Mouse (Mus musculus) cerebral cortex, adult 2 months (tissue): ENCODE measurements around the gene Mrgbp.

Experiments used
- WGBS: fragments of 180-500 bp; shearing (Covaris S2); methylation state at CpG from one replicate; pipeline ENCODE4 v1.1.7; 2018; 5-methylcytosine and 5-hydroxymethylcytosine counted together

Gene Mrgbp

DNA sequence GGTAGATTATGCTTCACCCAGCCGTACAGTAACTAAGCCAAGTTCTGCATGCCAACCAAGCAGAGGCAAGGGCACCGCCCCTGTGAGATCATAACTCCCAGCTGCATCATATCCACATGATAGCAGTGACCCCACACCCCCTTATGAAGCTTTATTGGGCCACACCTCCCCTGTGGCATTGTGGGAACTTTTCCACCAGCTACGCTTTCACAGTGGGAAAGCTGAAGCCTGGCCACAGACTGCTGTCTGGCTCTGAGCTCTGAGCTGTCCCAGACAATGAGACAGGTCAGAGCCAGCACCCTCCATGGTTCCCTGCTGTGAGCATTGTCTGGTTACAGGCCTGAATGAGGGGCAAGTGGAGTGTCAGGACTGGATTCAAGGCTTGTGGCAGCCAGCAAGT, at the start of gene Mrgbp:
Mrgbp (plus strand) TSS at position 303 of the 400 bp plus-strand sequence.
- WGBS, result 71% methylated on average over 3 of the region's 3 CpGs

DNA sequence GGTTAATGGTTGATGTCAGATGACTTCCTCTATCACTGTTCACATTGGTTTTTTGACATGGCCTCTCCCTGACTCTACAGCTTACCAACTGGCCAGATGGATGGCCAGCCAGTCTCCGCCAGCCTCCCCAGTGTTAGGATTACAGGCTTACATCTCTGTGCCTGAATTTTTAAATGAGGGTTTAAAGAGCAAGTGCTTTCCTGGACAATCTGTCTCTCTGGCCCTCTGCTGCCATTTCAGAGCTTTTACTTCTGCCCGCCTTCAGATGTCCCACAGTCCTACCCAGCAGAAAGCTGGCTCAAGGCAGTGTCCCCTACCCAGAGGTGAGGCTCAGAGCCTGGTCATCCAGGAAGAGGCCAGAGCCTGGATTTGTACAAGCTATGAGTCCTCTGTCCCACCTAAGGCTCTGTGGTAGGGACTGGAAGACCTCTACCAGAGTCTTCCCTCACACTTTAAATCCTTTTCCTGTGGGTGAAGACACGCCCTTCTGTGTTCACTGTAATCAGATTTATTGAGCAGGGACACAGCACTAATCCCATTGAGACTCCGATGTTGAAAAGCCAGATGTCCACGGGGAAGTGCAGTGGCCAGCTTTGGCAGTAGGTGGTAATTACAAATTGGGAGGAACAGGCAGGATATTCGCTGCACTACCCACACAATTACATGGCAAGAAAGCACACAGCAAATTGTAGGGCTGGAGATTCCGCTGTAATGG, 49.3 kb upstream of the Mrgbp start:
- 53% methylated on average over 7 of the region's 7 CpGs for WGBS

DNA sequence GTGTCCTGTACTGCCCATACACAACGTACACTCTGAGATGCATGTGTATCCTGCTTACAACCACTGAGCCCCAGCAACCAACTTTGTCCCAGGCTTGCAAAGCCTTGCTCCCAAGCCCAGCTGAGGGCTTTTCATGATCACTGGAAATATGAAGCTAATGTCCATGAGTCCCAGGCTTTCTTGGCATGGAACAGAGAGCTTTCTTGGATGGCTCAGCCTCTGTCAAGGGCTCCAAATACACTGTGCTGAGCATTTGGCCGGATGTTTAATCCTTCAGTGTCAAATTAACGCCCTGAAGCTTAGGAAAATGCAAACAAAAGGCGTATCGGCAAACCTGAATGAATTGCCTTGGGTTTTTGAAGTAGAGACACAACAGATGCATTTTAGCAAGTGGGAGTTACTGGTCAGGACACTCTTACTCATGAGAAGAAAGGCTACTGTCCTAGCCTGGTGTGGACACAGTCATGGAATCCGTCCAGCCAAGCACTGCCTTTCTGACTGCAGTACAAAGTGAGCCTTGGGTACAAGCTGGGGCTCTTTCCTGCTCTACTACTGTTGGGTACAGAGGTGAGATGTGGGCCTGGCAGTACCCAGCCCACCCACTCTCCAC, 48.6 kb upstream of the Mrgbp start:
- 54% methylated on average over 6 of the region's 6 CpGs for whole genome bisulfite sequencing

DNA sequence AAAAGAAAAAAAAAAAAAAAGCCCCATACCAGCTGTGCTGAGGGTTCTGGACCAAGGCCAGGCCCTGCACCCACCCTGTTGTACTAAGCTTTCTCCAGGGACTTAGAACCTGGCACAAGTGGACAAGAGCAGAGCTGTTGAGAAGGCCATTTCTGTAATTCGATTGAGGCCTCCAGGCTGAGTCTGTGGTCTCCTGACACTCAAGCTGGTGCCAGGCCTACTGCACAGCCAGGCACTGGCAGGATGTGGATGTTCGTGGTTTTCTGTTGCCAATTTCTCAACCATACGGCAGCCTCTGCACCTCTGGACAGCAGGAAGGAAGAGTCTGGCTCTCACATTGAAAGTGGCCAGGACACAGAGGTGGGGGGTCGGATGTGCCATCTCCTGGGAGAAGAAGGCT, 47.9 kb upstream of the Mrgbp start:
- WGBS, result 70% methylated on average over 4 of the region's 4 CpGs

DNA sequence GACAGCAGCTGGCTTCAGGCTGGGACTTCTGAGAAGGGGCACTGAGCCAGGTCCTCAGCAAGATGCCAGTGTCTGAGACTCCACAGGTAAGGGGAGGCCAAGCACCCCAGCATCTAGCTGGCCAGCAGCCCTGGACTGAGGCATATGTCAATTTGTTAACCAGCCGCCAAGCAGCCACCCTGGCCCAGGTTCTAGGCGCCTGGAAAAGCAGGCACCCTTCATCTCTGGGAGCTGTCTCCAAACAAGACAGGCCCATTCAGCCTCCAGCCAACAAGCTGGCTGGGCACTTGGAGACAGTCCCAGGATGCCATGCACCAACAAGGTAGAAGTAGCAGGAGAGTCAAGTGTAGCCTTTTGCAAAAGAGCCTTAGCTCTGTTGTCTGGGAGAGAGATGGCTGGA, 37.4 kb upstream of the Mrgbp start:
- WGBS, result 70% methylated on average over 2 of the region's 2 CpGs

DNA sequence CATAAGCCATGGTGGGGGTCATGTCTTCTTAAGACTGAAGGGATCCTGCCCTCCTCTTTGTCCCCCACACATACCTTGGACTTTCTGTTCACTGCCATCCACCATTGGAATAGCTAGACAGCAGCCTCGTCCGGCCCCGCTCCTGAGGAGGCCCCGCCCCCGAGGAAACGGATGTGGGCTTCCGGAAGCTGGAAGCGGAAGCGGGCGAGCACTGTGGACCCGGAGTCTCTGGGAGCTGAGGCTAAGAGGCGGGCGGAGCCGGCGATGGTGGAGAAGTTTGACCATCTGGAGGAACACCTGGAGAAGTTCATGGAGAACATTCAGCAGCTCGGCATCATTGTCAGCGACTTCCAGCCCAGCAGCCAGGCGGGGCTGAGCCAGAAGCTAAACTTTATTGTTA, 36.1 kb upstream of the Mrgbp start:
- 78% methylated on average over 18 of the region's 18 CpGs for WGBS

DNA sequence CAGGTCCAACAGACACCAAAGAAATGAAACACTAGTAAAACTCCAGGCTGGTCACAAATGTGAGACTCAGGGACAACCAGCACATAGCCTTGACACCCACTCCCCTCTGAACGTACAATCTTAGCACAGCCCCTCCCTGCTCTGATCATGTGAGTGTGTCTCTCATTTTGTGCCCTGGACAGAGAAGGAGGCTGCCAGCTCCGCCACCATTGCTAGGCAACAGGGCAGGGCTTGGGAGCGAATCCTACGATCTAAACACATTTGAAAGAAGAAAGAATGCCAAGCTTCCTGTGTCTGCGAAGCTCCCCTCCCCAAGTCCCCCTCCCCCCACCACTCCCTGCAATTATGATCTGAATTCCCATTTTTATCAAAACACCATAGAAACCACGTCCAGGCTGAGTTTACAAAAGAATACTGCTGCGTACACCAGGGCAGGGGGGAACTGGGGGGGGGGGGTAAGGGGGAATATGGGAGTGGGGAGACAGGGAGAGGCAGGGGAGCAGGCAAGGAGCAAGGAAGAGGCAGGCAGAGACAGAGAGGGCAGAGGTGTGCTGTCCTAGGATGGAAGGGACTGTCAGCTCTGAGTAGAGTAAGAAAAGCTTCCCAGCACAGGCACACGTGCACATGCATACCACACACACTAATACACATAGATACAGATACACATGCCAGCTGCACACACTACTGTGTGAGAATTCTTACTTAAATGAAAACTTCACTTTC, 33.6 kb upstream of the Mrgbp start:
- WGBS, result 14% methylated on average over 8 of the region's 8 CpGs

DNA sequence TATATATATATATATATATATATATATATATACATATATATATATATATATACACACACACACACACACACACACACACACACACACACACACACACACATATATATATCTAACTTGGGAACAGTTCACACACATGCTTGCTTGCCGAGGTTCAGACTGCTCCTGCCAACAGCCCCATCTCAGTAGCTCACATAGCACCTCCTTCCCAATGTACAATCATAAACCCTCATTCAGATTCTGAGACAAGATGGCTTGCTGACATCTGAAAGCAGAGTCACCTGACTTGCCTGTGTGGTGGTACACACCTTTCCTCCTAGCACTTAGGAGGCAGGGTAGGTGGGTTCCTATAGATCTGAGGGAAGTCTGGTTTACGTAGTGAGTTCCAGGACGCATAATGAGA, 28.8 kb upstream of the Mrgbp start:
- 39% methylated on average over 3 of the region's 3 CpGs for WGBS

DNA sequence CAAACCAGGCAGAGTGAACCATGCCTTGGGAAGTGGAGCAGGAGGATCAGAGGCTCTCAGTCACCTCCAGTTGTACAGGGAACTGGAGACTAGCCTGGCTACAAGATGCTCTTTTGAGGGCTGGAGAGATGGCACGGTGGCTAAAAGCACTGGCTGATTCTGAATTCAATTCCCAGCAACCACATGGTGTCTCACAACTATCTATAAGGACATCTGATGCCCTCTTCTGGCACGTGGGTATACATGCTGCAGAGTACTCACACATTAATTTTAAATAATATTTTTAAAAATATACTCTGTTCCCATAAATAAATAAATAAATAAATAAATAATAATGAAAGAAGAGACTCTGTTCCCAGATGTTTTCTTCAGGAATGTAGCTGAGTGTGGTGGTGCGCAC, 25.9 kb upstream of the Mrgbp start:
- 51% methylated on average over 3 of the region's 3 CpGs for WGBS

DNA sequence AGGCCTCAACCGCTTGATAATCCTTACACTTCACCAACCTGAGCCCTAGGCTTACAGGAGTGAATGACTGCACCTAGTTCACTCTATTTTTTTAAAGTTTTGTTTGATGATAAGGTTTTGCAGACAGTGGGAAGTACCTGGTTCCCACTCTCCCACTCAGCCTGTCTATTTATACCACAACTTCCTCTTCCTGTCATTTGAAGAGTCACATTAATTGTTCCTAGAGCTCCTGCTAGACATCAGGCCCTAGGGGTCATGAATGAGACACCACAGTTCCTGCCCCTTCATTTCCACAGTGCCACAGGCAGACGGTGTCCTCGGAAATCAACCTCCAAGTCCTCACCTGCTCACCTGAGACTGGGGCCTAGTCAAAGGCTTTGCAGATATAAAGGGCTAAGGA, 24.6 kb upstream of the Mrgbp start:
- WGBS, result 73% methylated on average over 3 of the region's 3 CpGs

DNA sequence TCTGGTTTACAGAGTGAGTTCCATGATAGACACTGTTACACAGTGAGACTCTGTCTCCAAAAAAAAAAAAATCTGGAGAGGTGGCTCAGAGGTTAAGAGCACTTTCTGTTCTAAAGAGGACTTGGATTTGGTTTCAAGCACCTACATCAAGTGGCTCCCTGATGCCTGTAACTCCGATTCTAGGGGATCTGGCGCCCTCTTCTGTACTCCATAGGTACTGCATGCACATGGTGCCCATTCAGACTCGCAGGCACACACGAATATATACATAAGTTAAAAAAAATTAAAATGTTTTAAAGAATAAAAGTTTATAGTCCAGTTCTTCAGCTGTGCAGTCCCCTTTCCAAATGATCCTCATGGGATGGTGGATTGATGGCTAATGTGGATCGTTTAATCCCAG, 20.9 kb upstream of the Mrgbp start:
- WGBS, result 52% methylated on average over 5 of the region's 5 CpGs

DNA sequence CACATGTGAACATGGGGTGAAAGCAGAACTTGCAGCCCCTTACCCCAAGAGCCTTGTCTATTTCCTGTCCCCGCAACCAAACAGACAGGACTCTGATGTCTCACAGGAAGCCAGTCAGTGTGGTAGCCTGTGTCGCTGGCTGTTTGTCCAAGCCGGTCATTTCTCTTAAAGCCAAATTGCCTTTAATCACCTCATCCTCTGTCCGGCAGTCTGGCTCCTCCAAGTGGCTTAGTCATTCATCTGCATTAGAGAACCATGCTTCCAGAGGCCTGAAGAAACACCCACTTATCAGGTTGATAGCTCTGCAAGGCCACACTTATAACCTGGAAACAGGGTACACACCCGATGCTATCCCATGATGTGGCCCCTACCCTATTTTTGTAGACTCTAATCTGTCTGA, 19.0 kb upstream of the Mrgbp start:
- WGBS, result 73% methylated on average over 5 of the region's 5 CpGs

DNA sequence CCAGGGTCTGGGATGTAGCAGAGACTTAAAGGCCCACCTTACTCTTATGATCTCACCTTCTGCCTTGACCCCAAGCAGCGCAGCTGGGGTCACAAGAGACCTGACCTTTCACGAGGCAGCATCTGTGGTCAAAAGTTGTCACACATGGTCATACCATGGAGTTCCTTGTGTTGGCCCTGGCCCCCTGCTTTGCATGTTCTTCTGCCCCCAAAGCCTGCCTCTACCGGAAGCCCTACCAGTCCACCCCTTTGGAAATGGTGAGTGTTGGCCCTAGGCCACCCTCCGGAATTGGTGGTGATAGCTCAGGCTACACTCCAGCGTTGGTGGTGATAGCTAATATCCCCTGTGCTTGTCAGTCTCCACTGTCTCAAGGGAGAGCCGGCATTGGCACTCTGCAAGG, 17.8 kb upstream of the Mrgbp start:
- 63% methylated on average over 6 of the region's 6 CpGs for WGBS

DNA sequence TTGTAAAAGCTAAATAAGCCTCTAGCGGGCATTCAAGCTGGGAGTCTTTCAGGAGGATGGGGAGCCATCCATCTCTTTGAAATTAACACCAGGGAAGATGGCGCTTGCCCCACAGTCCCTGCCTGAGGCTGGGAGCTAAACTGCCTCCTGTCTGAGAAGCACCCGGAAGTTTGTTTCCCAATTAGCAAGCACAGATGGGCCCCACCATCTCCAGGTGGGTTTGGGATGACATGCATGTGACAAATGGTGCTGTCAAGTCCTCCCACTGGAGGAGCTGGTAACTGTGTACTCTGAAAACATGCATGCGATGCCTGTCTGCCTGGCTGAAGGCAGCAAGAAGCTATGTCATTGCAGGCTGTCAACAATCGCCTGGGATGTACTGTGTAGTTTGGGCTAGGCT, 17.3 kb upstream of the Mrgbp start:
- 53% methylated on average over 5 of the region's 5 CpGs for WGBS

DNA sequence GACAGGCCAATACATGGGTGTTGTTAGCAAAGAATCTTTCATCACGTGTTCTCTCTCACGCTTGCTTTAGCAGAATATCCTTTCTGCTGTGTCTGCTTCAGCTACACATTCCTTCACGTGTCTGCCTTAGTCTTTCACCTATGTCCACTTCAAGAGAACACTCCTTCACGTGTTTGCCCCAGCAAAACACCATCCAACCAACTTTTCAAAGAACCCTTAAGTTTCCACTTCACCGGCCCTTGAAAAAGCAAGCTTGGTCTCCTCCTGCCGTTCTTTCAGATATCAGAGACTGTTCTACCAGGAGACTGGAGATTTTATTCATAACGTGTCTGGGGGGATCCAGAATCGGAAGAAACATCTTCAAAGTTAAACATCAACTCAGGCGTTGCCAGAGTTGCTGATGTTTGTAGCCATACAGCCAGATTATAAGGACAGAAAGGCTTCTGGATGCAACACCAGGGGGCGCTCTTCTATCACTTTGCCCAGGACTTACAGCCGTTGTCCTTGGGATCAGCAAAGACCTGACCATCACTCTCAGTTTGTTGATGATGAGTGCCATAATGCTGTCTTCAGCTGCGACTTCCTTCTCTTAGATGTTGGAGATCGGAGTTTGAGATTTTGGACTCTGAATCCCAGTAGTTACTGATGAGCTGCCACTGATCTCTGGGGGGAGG, 14.7 kb upstream of the Mrgbp start:
- 50% methylated on average over 13 of the region's 13 CpGs for WGBS

DNA sequence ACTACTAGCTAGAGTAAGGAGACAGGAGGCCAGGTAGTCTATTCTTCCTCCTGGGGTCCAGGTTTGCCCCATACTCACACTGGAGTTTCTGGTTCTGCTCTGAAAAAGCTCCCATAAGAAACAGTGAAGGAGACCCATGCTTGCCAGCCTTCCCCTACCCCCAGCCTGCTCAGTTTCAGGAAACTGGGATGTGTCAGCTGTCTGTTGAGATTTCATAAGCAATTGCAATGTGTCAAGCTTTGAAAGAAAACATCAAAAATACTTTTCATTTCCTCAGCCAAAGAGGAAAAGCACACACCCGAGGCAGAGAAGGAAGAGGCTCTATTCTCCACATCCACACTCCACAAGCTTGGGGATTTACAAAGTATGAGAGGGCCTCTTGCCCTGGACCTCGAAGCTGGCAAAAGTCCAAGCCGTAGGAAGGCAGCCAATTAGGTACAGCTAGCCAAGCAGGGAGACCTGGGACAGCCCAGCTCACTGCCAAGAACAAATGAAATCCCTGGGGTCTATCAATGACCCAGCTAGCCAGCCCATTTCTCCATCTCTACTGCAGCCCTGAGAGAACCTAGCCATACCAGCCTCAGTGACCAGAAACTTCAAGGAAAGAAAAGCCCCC, 12.0 kb upstream of the Mrgbp start:
- WGBS, result 23% methylated on average over 3 of the region's 3 CpGs

DNA sequence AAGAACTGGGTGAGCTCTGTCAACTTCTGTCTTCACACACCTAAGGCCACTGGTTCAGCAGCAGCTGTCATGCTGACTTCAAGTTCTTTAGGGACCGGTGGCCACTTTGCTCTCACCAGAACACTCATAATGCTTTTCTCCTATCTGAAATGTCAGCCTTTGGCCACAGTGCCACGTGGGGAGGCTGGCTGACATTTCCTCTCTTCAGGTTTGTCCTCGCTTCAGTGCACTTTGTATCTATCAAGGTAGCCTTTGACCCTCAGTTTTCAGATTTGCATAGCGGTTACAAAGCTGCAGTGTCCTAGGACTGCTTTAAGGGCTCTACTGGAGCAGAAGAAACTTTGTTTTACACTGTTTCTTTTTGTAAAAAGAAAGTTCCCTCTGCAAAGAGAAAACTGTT, 4.6 kb upstream of the Mrgbp start:
- WGBS, result 66% methylated on average over 4 of the region's 4 CpGs

DNA sequence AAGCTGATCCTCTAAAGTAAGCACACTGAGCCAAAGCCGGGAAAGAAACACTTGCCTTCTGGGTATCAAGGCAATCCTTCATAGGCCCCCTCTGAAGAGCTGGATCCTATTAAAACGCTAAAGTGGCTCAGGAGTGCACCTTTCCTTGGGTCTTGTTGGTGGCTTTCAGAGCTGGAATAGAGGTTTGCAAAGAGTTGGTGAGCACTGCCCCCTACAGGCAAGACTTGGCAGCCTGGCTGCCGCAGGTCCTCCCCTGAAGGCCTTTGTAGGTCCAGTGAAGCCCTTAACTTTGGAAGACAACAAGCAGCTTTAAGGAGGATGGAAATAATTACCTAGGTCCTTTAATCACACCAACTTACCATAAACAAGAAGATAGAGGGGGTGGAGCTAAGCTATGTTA, 2.4 kb upstream of the Mrgbp start:
- WGBS, result 5% methylated on average over 3 of the region's 3 CpGs

DNA sequence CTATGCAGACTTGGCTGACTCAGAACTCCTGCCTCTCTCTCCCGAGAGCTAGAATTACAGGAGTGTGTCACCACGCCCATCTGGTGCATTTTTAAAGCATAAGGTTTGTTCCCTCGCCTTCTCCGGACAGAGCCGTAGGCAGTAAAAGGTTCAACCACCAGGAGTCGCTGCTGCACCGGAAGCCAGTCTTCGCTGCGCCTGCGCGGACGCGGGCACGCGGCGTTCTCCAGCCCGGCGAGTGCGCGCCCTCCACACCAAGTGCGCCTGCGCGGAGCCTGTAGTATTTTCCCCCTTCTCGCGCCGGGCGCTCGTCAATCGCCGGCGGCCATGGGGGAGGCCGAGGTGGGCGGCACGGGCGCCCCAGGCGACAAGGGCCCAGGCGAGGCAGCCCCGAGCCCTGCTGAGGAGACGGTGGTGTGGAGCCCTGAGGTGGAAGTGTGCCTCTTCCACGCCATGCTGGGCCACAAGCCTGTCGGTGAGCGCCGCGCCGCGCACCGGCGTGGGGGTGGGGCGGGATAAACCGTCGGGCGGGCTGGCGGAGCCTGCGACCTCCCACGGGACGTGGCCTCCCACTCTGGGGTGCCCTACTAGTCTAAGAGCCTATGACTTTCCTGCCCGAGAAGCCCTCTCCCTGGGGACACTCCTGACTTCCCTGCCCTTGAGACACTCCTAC, 1.5 kb downstream of the Mrgbp start:
- under 1% methylated on average over 57 of the region's 57 CpGs for WGBS

DNA sequence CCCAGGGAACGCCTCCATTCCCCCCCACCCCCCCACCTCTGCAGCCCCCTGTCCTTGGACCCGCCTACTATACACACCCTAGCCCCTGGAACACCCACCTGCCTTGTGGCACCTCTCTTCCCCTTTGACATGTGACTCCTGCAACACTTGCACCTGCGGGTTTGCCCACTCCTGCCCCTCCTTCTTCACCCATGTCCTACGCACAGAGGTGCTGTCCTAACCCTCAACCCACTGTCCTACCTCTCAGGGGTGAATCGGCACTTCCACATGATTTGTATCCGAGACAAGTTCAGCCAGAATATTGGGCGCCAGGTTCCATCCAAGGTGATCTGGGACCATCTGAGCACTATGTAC, 2.0 kb downstream of the Mrgbp start:
- 17% methylated on average over 7 of the region's 7 CpGs for WGBS

DNA sequence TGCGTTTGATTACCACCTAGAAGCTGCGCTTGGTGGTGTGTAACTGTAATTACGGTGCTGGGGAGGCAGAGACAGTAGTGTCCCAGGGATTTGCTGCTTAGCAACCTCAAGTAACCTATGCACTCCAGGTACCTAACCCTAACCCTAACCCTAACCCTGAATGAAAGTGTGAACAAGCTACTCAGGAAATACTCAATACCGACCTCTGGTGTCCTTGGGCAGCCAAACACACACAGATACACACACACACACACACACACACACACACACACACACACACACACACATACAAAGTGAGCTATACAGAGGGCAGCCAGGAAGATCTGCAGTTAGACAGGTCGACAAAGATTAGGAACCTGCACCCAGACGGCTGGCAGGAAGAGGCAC, 7.6 kb downstream of the Mrgbp start:
- 42% methylated on average over 6 of the region's 6 CpGs for WGBS
